Mouse (Mus musculus) kidney, embryonic 15.5 days (tissue): ENCODE measurements at regions not wholly inside any gene's neighbourhood (a gene's known extent, or its start where the extent isn't known, plus 50 kb on each side); places are given as distances from the start of the nearest gene placed in this dataset.

Experiments used
- ATAC-seq: fragments of 200-750 bp; cut with Nextera tagmentation; replicated peaks from 2 replicates; pipeline ENCODE4 v1.8.0; 2017; ENCODE audit warnings: moderate TSS enrichment; ENCODE audit not compliant: low FRiP score
- H3K27ac ChIP-seq: fragments of 300-500 bp; sonication (generic); 2 replicates; pipeline ENCODE4 v1.5.1; 2015; ENCODE audit warnings: mild to moderate bottlenecking, inconsistent platforms
- H3K27me3 ChIP-seq: fragments of 300-500 bp; sonication (generic); 2 replicates; pipeline ENCODE4 v1.6.1; 2015; ENCODE audit warnings: inconsistent platforms
- H3K36me3 ChIP-seq: fragments of 300-500 bp; sonication (generic); 2 replicates; pipeline ENCODE4 v1.6.1; 2015; ENCODE audit warnings: inconsistent platforms
- H3K4me1 ChIP-seq: fragments of 300-500 bp; sonication (generic); 2 replicates; pipeline ENCODE4 v1.6.1; 2015; ENCODE audit warnings: inconsistent platforms
- H3K4me2 ChIP-seq: fragments of 300-500 bp; sonication (generic); 2 replicates; pipeline ENCODE4 v1.6.1; 2015; ENCODE audit warnings: moderate library complexity, mild to moderate bottlenecking, inconsistent platforms
- H3K4me3 ChIP-seq: fragments of 300-500 bp; sonication (generic); replicated peaks from 2 replicates; pipeline ENCODE4 v1.5.1; 2015; ENCODE audit warnings: mild to moderate bottlenecking, inconsistent platforms
- H3K9ac ChIP-seq: fragments of 300-500 bp; sonication (generic); 2 replicates; pipeline ENCODE4 v1.6.1; 2015; ENCODE audit warnings: mild to moderate bottlenecking, inconsistent platforms
- H3K9me3 ChIP-seq: fragments of 300-500 bp; sonication (generic); replicated peaks from 2 replicates; pipeline ENCODE4 v1.6.1; 2016; ENCODE audit warnings: inconsistent platforms
- WGBS: fragments of 180-500 bp; shearing (Covaris S2); methylation state at CpG from one replicate; pipeline ENCODE4 v1.1.7; 2015; ENCODE audit warnings: mixed read lengths; 5-methylcytosine and 5-hydroxymethylcytosine counted together

DNA sequence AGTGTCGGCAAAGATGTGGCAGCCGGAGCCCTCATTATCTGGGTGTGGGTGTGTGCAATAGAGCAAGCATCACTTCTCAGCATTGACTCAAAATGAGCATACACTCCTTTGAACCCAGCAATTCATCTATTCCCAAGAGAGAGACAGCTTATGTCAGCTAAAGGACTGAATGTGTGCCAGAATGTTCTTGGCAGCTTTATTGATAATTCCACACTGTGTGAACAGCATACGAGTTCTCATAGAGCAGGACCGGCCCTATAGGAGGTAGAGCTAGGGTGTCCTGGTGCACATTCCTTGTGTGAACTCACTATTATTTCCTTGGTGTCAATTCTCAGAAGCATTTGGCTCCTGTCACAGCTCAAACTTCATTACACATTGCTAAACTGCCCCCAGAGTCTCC lies 131.3 kb downstream of the Zfp36l2 start:
- H3K4me2 ChIP-seq: no peak overlapping the region
- WGBS: 86% methylated on average over 4 of the region's 4 CpGs
- H3K9me3 ChIP-seq: no peaks in the 10 kb centered on the region
- no peak overlapping the region for H3K9ac ChIP-seq
- no peak overlapping the region for H3K27ac ChIP-seq
- no peaks in the 10 kb centered on the region for H3K36me3 ChIP-seq
- no peaks in the 10 kb centered on the region for H3K27me3 ChIP-seq
- peaks cover 40% of the 10 kb centered on the region for H3K4me1 ChIP-seq
- no peak overlapping the region for H3K4me3 ChIP-seq
- no peak for ATAC-seq

GRCm38 (mm10) chr17:84052437-84052836 lies 135.3 kb downstream of the Zfp36l2 start:
- H3K36me3 ChIP-seq: no peaks in the 10 kb centered on the region
- WGBS: 73% methylated on average over 8 of the region's 8 CpGs
- no peak overlapping the region for H3K4me3 ChIP-seq
- no peak for ATAC-seq
- H3K27ac ChIP-seq: no peak overlapping the region
- no peaks in the 10 kb centered on the region for H3K27me3 ChIP-seq
- H3K4me2 ChIP-seq: no peak overlapping the region
- no peak overlapping the region for H3K9ac ChIP-seq
- peaks cover 13% of the 10 kb centered on the region for H3K4me1 ChIP-seq
- peaks cover 3% of the 10 kb centered on the region; the same call in 1 of the 2 replicates for H3K9me3 ChIP-seq

DNA sequence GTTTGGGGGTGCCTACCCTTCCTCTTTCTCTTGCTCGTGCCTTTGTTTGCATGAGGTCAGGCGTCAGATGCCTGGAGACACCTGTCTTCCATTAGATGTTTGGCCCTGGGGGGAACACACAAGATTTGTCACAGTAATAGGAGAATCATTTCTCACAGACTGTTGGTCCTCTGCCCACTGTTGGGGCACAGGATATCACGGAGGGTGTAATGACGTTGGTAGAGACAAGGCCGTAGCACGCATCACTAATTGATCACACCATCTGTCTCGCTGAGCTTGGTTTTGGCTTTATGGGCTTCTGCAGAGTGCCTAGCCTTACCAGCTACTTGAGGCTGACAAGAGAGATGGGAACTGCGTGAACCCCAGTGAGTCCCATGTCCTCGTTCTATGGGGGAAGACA lies 136.5 kb downstream of the Zfp36l2 start:
- no peak overlapping the region for H3K9ac ChIP-seq
- peaks cover 5% of the 10 kb centered on the region; the same call in 1 of the 2 replicates for H3K4me1 ChIP-seq
- no peak for ATAC-seq
- H3K4me2 ChIP-seq: no peak overlapping the region
- H3K27me3 ChIP-seq: no peaks in the 10 kb centered on the region
- WGBS: 72% methylated on average over 9 of the region's 9 CpGs
- H3K9me3 ChIP-seq: peaks cover 6% of the 10 kb centered on the region; the same call in 1 of the 2 replicates
- H3K27ac ChIP-seq: no peak overlapping the region
- H3K36me3 ChIP-seq: no peaks in the 10 kb centered on the region
- H3K4me3 ChIP-seq: no peak overlapping the region

DNA sequence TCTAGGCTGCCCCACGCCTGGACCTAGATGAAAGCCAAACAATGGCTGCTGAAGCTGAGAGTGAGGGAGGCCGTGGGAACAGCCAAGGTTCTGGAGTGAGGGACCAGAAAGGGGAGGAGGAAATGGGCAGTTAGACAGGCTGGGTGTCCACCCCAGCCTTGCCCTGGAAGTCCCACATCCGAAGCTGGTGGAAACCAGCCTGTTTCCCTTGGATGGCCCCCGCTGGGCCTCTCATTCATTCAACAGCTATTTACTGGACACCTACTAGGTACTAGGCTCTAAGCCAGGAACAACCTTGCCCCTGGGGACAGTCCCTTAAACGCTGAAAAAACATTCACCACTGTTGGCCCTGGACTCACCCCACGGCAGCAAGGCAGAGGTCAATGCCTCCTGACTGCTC lies 139.2 kb downstream of the Zfp36l2 start:
- Histone ChIP-seq H3K36me3 (no peaks in the 10 kb centered on the region), H3K27me3 (no peaks in the 10 kb centered on the region), H3K4me3 (no peak overlapping the region), H3K27ac (peak overlapping the region; percentile 56), H3K9ac (no peak overlapping the region), H3K4me2 (no peak overlapping the region), H3K4me1 (peaks cover 29% of the 10 kb centered on the region), H3K9me3 (peaks cover 6% of the 10 kb centered on the region; the same call in 1 of the 2 replicates)
- no peak for ATAC-seq
- WGBS: 35% methylated on average over 6 of the region's 6 CpGs

DNA sequence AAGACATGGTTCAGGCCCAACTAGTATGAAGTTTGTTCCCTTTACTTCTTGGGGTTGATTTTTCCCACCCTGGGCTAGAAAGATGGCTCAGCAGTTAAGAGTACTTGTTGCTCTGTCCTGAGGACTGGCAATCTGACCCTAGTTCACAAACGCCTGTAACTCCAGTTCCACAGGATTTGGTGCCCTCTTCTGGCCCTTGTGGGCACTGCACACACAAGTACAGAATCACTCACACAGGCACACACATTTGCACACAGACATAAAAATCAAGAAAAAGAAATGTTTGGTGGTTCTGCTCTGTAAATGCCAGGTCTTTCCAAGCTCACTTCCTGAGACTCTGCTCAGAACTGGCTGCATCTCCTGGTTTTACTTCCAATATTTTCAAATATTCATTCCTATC lies 140.2 kb downstream of the Zfp36l2 start:
- H3K36me3 ChIP-seq: no peaks in the 10 kb centered on the region
- H3K4me1 ChIP-seq: peaks cover 37% of the 10 kb centered on the region
- peaks cover 6% of the 10 kb centered on the region; the same call in 1 of the 2 replicates for H3K9me3 ChIP-seq
- H3K9ac ChIP-seq: no peak overlapping the region
- H3K4me3 ChIP-seq: no peak overlapping the region
- H3K27me3 ChIP-seq: no peaks in the 10 kb centered on the region
- H3K27ac ChIP-seq: no peak overlapping the region
- WGBS: 83% methylated on average over 1 of the region's 1 CpGs
- H3K4me2 ChIP-seq: no peak overlapping the region
- ATAC-seq: no peak

DNA sequence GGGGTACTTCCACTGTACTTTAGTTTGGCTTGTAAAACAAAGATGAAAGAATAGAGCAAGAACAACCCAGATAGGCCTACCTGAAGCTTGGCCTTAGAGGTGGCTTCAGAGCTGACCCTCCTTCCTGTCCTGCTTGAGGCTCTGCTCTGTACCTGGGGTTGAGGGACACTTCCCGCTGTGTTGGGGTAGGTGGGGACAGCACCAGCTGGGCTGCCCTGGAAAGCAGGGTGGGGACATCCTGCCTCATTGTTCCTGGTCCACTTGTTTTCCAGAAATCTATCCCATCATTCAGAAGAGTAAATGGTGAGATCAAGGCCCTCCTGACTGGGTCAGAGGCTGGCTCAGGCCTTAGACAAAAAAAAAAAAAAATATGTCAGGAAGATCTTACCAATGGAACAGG lies 141.9 kb downstream of the Zfp36l2 start:
- 93% methylated on average over 1 of the region's 1 CpGs for WGBS
- Histone ChIP-seq H3K9ac (no peak overlapping the region), H3K4me1 (peaks cover 37% of the 10 kb centered on the region), H3K27ac (peak overlapping the region; percentile 88; the same call in 1 of the 2 replicates), H3K4me2 (no peak overlapping the region), H3K36me3 (no peaks in the 10 kb centered on the region), H3K9me3 (peaks cover 6% of the 10 kb centered on the region; the same call in 1 of the 2 replicates), H3K4me3 (no peak overlapping the region), H3K27me3 (no peaks in the 10 kb centered on the region)
- ATAC-seq: no peak

- H3K4me3 ChIP-seq: no peak overlapping the region
- peak overlapping the region; percentile 88 for H3K27ac ChIP-seq
- ATAC-seq: peak; percentile 97
- H3K9me3 ChIP-seq: peaks cover 6% of the 10 kb centered on the region; the same call in 1 of the 2 replicates
- 8% methylated on average over 5 of the region's 5 CpGs for WGBS
- H3K4me2 ChIP-seq: no peak overlapping the region
- H3K4me1 ChIP-seq: peaks cover 37% of the 10 kb centered on the region
- H3K36me3 ChIP-seq: no peaks in the 10 kb centered on the region
- no peaks in the 10 kb centered on the region for H3K27me3 ChIP-seq
- no peak overlapping the region for H3K9ac ChIP-seq
These were observed 143.2 kb downstream of the Zfp36l2 start for GRCm38 (mm10) chr17:84044472-84044936.

DNA sequence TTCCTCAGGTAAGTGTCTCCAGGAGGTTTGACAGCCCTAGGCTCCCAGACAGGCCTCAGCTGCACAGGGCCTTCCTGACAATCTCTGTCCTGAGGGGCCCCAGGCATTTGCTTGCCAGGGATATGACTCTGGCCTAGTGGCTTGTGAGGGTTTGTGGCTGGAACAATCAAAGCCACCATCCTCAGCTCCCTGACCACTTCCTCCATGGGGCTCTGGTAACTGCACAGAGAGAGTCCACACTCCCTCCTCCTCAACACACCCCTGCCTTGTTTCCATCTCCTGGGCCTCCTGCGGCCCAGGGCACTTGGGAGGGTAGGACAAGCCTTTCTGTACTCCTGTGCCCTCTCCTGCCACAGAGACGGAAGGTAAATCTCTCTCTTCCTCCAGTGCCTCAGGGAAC lies 144.6 kb downstream of the Zfp36l2 start:
- no peak overlapping the region for H3K27ac ChIP-seq
- 65% methylated on average over 2 of the region's 2 CpGs for WGBS
- no peaks in the 10 kb centered on the region for H3K27me3 ChIP-seq
- H3K9me3 ChIP-seq: peaks cover 6% of the 10 kb centered on the region; the same call in 1 of the 2 replicates
- no peaks in the 10 kb centered on the region for H3K36me3 ChIP-seq
- no peak overlapping the region for H3K4me2 ChIP-seq
- no peak for ATAC-seq
- no peak overlapping the region for H3K4me3 ChIP-seq
- H3K9ac ChIP-seq: peak overlapping the region; percentile 12; the same call in 1 of the 2 replicates
- peaks cover 40% of the 10 kb centered on the region for H3K4me1 ChIP-seq

DNA sequence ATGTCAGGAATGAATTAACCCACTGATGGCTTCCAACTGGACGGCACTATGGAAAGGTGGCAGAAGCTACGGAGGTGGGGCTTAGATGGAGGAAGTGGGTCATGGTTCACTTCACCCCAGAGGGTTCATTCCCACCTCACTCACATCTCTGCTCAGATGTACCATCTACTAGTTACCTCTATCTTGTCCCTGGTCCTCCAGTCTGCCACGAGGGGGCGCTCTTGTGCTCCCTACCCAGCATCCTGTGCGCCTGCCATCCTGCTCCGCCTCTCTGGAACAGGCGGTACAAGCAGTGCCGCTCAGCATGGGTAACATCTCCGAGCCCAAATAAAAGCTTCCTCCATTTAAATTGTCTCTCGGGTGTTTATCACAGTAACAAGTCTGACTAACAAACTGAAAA lies 148.3 kb downstream of the Zfp36l2 start:
- 83% methylated on average over 10 of the region's 10 CpGs for WGBS
- no peak for ATAC-seq

GRCm38 (mm10) chr17:84037580-84038304 lies 150.0 kb downstream of the Zfp36l2 start:
- WGBS: 36% methylated on average over 11 of the region's 11 CpGs
- no peak for ATAC-seq
- no peak overlapping the region for H3K4me3 ChIP-seq
- no peaks in the 10 kb centered on the region for H3K27me3 ChIP-seq
- H3K27ac ChIP-seq: peak overlapping the region; percentile 78
- H3K4me1 ChIP-seq: peaks cover 40% of the 10 kb centered on the region
- no peaks in the 10 kb centered on the region for H3K36me3 ChIP-seq
- H3K9me3 ChIP-seq: no peaks in the 10 kb centered on the region
- no peak overlapping the region for H3K4me2 ChIP-seq
- no peak overlapping the region for H3K9ac ChIP-seq

More for the DNA sequence above, 148.3 kb downstream of the Zfp36l2 start:
- Histone ChIP-seq H3K4me3 (no peak overlapping the region), H3K9ac (no peak overlapping the region), H3K9me3 (no peaks in the 10 kb centered on the region), H3K27me3 (no peaks in the 10 kb centered on the region), H3K4me2 (no peak overlapping the region), H3K4me1 (peaks cover 40% of the 10 kb centered on the region), H3K36me3 (no peaks in the 10 kb centered on the region), H3K27ac (no peak overlapping the region)

- Histone ChIP-seq H3K4me2 (no peak overlapping the region), H3K36me3 (no peaks in the 10 kb centered on the region), H3K27me3 (no peaks in the 10 kb centered on the region), H3K27ac (peak overlapping the region; percentile 19; the same call in 1 of the 2 replicates), H3K4me3 (no peak overlapping the region), H3K9ac (no peak overlapping the region), H3K9me3 (no peaks in the 10 kb centered on the region), H3K4me1 (peaks cover 56% of the 10 kb centered on the region)
- WGBS: 82% methylated on average over 6 of the region's 6 CpGs
- ATAC-seq: no peak
These were observed 151.7 kb downstream of the Zfp36l2 start for GRCm38 (mm10) chr17:84036056-84036455.

GRCm38 (mm10) chr17:84034801-84035200 lies 152.9 kb downstream of the Zfp36l2 start:
- Histone ChIP-seq H3K9me3 (no peaks in the 10 kb centered on the region), H3K36me3 (no peaks in the 10 kb centered on the region), H3K4me3 (no peak overlapping the region), H3K27me3 (no peaks in the 10 kb centered on the region), H3K4me2 (no peak overlapping the region), H3K4me1 (peaks cover 56% of the 10 kb centered on the region), H3K9ac (no peak overlapping the region), H3K27ac (no peak overlapping the region; the same call in 1 of the 2 replicates)
- WGBS: 91% methylated on average over 1 of the region's 1 CpGs
- ATAC-seq: no peak
